Mouse (Mus musculus): ENCODE measurements around the gene Gtf3c5.

GRCm38 (mm10) chr2:28617498-28618486, 34.2 kb upstream of the Gtf3c5 start:
- TF ChIP-seq POLR2A (IDR thresholded peaks at IDR 0.05; ENCODE audit: low read depth, low read length) (no peak), CTCF (IDR thresholded peaks at IDR 0.05; ENCODE audit: extremely low read depth, insufficient read depth, insufficient read length, insufficient replicate concordance) (no peak)
